Mouse (Mus musculus) layer of hippocampus, postnatal 14 days (tissue): Measurements from ENCODE around the gene Twist2. TPM values are rescaled to one million over a fixed set of nuclear protein-coding genes. Genes with fewer than 3 reads are reported as not detected.

Experiments used
- DNase-seq, 2 experiments: peaks; one replicate each; pipeline ENCODE4 v3.0.0; 2021 to 2022; ENCODE audit warnings: low spot score in 2 of 2, mixed read lengths in 1 of 2
- total RNA-seq, 2 experiments: library from RNA; stranded (reverse); gene quantifications; 2 replicates each; pipeline ENCODE4 v1.2.3; 2021

Twist2 gene
- total RNA-seq, 2 experiments from 2014 or later = 1.9 to 2.5 TPM

DNA sequence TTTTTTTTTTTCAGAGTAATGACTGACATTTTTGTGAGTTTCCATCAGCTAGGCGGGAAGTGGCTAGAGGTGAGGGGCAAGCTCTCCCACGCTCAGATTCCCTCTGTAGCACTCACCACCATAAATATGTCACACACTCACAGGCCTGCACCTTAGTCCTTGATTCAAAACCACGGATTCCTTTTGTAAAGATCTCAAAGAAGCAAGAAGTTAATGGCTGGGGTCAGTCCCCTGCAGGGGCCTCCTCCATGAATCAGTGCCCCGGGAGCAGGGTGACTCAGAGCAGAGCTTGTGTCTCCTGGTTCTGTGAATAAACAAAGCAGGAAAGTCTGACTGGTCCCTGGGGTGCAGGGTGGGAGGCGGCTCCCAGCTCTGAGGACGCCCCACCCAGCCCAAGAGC lies 15.3 kb downstream of the Twist2 start:
- DNase-seq = no peak

- no peak for DNase-seq
Observed at GRCm38 (mm10) chr1:91819237-91819636, 18.0 kb downstream of the Twist2 start.

DNA sequence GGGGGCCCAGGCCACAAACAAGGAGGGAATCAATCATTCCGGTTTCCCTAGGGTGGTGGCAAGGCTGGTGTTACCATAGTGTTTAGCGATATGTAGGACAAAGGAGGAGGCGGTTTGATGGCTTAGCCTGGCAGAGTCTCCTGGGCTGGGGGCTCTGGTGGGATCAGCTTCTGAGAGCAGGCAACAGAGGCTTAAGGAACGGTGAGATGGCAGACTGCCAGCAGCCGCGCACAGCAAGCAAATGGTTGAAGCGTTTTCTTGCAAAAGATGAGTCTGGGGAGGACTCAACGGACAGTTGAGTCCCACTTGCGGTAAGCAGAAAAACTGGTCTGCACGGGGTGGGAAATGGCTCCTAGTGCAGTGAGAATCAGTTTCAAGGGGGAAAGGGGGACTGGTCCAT lies 19.3 kb downstream of the Twist2 start:
- DNase-seq = no peak

GRCm38 (mm10) chr1:91822316-91822824 lies 21.1 kb downstream of the Twist2 start:
- DNase-seq = no peak

DNA sequence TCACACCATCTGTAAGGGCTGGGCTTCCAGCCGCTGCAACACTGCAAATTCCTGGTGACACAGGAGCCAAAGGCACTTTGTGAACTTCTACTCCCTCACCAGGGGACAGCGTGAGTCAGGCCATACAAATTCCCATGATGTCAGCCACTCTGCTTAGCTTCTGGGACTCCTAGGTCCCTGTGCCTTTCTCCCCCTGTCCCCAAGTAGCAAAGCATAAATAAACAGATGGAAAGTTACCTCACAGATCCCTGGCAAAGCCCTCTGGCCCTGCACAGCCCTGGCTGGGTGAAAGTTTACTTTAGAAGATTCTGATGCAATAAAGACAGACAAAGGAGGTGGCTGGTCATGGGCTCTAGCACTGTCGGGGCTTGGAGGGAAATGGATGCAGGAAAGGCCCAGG lies 22.3 kb downstream of the Twist2 start:
- no peak for DNase-seq

DNA sequence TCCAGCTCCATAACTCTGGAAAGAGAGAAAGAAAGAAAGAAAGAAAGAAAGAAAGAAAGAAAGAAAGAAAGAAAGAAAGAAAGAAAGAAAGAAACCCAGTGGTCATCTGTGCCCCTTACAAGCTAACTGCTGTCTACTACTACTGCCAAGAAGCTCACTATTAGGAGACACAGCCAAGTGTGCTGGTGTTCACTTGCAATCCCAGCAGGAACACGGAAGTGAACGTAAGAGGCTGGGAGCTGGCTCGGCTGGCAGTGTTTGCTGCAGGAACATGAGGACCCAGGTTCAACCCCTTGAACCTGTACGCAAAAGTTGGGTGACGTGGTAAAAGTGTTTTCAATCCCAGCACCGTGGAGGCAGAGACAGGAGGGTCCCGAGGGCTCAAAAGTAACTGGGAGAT lies 22.7 kb downstream of the Twist2 start:
- no peak for DNase-seq

GRCm38 (mm10) chr1:91825261-91825660 lies 24.0 kb downstream of the Twist2 start:
- no peak for DNase-seq

DNA sequence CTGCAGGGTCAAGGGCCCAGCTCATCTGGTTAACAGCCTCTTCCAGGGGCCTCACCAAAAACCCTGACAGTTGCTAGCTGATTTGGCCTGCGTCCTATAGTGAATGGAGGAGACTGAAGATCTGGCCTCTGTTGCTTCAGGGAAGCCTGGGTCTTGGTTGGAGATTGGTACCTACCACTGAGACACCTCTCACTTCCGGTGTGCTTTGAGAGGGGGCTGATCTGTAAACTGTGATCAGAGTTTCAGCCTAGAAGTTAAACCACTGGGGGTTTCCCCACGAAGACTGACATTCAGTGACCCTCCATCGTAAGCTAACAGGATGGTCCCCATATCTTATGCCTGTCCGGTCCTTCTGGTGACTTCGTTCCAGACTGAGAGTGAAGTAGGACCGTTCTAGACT lies 30.7 kb downstream of the Twist2 start:
- no peak for DNase-seq

DNA sequence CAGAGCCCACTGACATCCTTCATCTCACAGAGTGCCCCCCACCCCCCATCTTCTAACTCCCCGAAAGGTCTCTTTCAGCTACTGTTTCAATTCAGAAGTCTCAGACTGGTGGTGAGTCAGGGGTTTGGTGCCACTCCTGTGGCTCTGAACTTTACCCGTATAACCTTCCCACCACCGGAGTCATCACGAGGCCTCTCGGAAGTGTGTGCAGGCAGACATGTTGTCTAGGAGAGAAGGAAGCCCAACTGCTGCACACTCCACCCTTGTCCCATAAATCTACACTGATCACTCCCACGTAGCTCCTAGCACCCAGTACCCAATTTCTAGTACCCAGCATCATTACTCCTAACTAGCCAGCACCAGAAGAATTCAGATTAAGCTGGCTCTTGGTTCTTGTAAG lies 38.3 kb downstream of the Twist2 start:
- peak; percentile 13 to 14 for DNase-seq

DNA sequence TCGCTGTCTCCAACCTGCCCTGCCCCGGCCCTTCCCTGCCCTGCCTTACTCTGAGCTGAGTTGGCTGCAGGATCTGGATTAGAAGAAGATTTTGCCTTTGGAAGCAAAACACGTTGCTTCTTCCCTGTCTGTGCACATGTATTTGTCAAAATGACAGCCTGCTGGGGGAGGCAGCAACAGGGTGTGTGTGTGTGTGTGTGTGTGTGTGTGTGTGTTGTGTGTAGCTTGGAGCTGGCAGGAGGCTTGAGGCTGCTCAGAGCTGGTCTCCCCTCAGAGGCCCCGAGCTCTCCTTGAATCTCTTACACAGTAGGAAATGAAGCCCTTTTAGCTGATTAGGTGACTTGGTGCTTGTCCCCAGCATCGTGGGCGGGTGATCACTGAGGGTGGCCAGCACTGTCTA lies 38.7 kb downstream of the Twist2 start:
- DNase-seq = peak; percentile 37 to 60

DNA sequence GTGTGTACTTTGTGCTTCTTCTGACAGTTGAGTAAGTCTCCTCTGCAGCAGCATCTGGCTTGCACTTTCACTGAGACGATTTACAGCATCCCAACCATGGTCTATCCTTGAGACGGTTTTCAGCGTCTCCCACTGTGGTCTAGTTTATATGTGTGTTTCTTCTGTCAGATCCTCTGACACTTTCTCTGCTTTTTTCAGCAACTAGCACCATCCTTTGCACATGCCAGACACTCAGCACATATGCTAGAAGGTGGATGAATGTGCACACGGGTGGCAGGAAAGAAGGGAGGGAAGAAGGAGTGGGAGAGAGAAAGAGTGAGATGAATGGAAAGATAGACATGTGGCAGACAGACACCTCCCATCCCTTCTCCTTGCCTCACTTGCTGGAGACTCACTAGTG lies 43.0 kb downstream of the Twist2 start:
- DNase-seq = no peak

DNA sequence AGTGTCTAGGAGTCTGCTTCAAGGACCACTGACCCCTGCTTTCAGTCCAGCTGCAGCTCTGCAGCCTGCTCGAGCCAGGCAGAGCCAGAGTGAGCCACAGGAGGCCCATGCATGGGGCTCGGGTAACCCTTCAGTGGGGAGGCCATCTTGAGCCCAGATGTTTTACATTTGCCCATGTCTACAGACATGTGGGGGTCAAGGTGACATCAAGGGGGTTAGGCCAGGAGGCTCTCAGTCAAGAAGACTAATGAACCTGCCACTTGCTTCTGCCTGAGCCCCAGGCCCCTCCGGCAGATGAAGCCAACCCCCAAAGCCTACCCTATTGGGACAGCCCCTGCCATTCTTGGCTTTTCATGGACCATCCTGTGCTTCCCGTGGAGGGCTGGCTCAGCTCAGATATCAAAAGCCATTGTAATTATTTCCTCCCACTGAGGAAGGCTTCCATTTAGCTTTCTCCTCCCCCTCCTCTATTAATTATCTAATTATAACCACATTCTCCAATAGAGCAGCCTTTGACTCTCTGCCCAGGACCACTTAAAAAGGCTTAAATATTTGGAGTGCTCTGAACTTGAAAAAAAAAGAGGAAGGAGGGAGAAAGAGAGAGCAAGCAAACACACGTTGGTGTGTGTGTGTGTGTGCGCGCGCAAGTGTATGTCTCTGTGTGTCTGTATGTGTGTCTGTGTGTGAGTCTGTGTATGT lies 43.6 kb downstream of the Twist2 start:
- DNase-seq = no peak

- DNase-seq = no peak
Observed at GRCm38 (mm10) chr1:91845380-91845957, 44.2 kb downstream of the Twist2 start.

GRCm38 (mm10) chr1:91851300-91851699 lies 50.0 kb downstream of the Twist2 start:
- DNase-seq = no peak

DNA sequence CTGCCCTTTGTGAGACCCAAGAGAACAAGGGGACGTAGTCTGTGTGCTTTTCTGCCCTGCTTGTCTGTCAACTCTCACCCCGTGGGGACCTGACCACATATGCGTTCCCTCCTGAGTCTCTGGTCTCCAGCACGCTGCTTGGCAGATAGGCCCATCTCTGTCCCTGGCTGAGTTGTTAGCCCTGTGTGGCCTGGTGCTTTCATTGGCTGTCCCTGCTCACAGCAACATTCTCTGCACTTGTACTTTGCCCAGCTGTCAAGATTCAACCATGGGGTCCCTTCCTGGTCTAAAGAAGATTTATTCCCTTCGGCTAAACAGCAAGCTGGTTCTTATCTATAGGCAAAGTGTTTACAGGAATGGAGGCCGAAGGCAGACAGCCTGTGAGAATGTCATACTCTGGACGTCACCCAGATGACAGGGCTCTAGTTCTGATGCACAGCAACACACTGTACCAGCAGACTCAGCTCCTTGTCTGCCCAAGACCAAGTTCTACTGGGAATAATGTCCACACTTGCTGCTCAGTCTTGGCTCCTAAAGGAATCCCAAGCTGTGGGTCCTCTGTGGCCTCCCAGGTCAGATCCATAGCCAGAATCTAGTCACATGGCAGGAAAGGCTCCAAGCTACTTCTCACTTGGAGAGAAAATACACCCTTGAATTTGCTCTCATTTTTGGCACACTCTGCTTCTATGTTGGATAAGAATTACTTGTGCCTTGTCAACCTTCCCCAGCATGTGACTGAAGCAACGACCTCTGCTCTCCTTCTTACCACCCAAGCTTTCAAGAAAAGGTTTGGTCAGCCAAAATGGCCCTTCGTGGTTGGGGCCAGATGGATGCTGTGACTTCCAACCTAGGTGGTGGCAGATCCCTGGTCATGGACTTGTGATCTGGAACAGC lies 55.8 kb downstream of the Twist2 start:
- no peak for DNase-seq

DNA sequence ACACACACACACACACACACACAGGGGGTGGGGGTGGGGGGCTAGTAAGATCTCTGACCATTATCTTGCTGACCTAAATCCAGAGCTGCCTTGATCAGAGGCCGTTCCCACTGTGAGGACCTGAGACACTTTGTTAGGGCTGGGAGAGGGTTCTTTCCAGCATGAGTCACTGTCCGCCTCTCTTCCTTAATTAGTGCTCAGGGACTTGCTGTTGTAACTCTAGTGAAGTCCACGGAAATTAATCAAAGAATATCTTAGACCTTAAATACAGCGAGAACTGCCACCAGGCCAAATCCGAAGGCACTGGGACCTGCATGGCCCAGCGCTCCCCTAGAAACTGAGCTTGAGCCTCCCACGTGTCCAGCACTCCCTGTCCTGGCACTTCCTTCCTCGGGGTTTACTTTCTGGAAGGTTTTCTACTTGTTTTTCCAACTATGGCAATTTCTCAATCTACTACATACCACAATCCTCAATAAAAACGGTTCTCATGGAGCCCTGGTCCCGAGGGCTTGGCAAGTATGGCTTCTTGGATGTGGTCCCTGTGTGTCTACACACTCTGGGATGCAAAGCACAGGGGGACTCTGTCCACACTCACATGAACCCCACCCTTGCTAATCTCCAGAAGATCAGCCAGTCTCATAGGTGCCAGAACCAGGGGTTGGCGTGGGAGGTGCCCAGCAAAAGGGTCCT lies 57.0 kb downstream of the Twist2 start:
- DNase-seq = no peak

GRCm38 (mm10) chr1:91858901-91859300 lies 57.6 kb downstream of the Twist2 start:
- no peak for DNase-seq

DNA sequence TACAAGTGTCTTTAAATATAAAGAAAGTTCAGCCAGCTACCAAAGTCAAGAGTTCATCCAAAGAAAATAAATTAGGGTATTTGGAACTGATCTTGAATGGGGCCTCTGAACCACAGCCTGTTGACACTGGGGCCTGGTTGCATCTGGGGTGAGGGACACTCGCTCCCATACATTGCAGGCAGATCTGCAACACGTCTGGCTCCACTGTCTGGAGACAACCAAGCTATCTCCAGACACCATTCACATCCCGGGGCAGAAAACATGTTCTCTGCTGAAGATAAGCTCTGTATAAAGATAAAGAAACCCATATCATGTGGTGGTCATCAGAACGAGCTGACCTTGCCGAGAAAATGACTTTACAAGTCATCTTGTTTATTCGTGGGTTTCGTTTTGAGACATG lies 60.2 kb downstream of the Twist2 start:
- no peak for DNase-seq

DNA sequence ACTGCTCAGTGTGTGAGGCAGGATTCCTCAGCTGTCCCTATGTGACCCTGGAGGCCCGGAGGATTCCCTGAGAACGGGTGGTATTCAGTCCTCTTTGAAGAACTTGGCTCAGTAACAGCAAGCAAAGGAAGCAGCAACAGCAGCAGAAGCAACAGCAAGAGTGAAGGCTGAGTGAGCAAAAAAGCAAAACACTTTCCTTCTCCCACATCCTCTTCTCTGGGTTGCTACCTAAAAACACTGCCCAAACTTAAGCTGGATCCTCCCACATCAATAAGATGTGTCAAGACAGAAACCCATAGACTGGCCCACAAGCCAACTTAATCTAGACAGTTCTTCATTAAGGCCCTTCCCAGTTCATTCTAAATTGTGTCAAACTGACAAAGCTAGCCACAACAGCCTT lies 64.7 kb downstream of the Twist2 start:
- DNase-seq = no peak

- DNase-seq = no peak
Observed at GRCm38 (mm10) chr1:91871101-91871500, 69.8 kb downstream of the Twist2 start.

DNA sequence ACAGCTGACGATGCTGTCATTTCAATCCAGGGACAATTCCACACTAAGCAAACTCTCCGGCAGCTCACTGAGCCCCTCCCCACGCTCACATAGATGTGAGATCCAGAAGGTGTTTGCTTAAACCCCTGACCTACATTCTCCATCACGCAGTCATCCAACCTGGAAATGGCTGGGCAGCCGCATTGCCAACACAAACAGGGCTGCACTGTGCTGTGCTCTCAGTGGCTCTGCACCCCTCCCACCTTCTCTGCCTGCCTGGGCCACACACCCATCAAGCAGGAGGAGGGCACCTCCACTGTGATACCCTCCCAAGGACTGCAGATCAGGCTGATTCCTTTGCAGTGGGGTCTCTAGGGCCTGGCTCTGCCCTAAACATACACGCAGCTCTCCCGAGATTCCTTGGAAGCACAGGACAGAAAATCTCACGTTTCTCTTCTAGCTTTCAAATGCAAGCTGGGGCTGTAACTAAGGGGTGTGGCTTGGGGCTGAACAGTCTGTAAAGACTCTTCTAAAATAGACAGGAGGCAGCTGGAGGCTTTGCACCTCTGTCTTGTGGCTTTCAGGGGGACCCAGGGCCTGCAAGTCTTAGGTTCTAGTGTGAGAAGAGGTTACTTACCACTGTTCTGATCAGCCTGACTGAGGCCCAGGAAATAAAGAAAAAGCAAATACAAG lies 71.3 kb downstream of the Twist2 start:
- no peak for DNase-seq
